Mouse (Mus musculus): ENCODE data around the gene Clcf1. TPM values are rescaled to one million over a fixed set of nuclear protein-coding genes. Genes with fewer than 3 reads are reported as not detected.

Gene Clcf1
- total RNA-seq, 2 experiments from 2014 or later, result 0.67 to 6.8 TPM

DNA sequence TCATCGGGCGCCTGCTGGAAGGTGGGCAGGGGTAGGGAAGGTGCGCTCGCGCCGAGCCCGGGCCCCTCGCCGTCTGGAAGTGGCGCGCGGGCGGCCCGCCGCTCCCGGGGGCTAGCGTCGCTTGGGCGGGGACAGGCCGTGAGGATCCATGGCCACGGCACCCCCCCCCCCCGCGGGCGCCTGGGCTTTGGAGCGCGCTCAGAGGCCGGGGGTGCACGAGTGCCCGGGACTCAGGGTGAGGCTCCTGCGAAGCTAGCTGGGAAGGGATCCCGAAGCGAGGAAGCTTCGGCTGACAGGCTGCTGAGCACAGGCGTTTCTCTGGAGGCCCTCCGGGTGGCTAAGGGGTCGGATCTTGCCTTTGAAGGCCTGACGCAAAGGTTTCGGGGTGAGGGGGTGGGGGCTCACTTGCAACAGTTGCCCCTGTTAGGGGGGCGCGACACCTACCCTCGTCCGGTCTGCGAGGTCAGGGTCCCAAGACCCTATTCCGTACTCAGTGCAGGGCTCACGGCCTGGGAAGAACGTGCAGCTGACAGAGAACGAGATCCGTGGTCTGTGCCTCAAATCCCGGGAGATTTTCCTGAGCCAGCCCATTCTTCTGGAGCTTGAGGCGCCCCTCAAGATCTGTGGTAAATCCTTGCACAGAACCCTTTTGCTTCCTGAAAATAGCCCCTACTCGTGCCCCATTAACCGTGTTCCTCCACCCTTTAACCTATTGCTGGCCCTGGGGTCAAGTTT, 21.6 kb upstream of the Clcf1 start:
- ATAC-seq (replicated peaks; ENCODE audit: poor library complexity, severe bottlenecking), result no peak

DNA sequence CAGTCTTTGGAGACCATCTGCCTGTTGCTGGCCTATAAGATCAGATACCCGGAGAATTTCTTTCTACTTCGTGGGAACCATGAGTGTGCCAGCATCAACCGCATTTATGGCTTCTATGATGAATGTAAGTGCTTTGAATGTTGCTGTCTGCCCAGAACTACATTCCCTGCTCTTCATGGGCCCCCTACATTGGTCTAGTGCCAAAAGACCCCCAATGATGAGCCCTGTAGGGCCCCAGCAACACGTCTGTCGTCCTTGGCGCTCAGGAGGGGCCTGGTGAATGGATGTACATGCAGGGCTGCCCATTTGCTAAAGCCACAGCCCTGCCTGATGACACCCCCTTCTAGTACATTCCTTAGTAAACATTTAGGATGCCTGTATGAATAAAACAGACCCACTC, 20.9 kb upstream of the Clcf1 start:
- no peak for ATAC-seq (replicated peaks; ENCODE audit: poor library complexity, severe bottlenecking)

DNA sequence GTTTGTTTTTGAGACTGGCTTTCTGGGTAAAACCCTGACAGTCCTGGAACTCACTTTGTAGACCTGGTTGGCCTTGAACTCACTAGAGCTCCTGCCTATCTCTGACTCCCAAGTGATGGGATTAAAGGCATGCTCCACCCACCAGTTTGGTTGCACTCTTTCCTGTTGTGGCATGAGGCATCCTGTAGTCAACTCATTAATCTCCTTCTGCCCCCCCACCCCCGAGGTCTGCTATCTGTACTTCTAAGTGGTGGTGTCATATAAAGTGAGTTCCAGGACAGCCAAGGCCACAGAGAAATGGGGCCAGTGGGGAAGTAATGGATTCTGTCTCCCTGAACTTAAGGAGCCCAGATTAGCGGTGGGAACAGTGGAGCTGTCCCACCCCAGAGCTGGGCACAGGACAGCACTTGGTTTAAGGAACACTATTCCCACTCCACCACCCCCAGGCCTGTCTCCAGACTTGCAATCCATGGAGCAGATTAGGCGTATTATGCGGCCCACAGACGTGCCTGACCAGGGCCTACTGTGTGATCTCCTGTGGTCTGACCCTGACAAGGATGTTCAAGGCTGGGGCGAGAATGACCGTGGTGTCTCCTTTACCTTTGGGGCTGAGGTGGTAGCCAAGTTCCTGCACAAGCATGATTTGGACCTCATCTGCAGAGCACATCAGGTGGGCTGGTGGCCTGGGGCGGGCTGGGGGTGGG, 19.9 kb upstream of the Clcf1 start:
- ATAC-seq (replicated peaks; ENCODE audit: poor library complexity, severe bottlenecking), result no peak

DNA sequence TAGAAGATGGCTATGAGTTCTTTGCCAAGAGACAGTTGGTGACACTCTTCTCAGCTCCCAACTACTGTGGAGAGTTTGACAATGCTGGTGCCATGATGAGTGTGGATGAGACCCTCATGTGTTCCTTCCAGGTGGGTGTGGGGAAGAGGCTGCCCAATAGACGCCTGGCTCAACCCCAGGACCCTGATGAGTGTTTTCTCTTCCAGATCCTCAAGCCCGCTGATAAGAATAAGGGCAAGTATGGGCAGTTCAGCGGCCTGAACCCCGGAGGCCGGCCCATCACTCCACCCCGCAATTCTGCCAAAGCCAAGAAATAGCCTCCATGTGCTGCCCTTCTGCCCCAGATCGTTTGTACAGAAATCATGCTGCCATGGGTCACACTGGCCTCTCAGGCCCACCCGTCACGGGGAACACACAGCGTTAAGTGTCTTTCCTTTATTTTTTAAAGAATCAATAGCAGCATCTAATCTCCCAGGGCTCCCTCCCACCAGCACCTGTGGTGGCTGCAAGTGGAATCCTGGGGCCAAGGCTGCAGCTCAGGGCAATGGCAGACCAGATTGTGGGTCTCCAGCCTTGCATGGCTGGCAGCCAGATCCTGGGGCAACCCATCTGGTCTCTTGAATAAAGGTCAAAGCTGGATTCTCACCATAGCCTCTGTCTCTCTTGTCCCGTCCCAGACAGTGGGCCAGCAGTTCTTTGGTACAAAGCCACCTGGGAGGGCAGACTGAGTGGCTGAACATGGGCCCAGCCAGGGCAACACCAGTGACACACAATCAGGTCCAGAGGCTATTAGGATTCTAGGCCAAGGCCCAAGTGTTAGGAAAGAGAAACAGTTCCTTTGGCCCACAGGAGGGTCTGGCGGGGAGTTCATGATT, 19.0 kb upstream of the Clcf1 start:
- no peak for ATAC-seq (replicated peaks; ENCODE audit: poor library complexity, severe bottlenecking)

DNA sequence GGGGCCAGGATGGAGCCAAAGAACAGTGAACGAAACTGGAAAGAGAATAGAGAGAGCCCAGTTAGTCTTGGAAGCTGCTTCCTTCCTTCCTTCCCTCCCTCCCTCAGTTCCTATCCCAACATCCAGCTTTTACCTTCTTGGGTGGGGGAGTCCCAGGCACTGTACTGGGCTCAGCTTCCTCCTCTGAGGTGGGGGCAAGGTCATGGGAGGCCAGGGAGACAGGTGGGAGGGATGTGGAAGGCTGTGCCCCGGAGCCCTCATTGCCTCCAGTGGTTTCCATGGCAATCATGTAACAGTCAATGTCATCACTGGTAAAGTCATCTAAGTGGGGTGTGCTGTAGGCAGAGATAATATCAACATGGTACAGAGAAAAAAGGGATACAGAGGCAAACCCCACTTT, 18.0 kb upstream of the Clcf1 start:
- ATAC-seq (replicated peaks; ENCODE audit: poor library complexity, severe bottlenecking), result no peak

DNA sequence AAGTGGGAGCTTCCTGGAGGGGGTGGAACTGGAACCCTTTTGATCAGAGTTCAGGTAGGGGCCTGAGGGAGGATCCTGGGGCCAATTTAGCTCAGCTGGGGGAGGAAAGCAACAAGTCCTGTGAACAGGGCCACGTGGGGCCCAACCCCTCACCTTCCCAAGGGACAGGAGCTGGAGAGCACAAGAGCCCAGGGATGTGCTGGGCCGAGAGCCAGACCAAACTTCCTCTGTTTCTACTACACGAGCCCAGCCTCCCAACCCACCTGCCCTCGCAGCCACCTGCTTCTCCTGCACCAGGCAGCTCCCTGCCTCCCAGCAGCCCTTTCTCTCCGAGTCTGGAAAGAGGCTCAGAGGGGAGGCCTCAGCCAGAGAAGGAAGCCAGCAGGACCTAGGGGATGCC, 17.5 kb upstream of the Clcf1 start:
- ATAC-seq (replicated peaks; ENCODE audit: poor library complexity, severe bottlenecking), result no peak

DNA sequence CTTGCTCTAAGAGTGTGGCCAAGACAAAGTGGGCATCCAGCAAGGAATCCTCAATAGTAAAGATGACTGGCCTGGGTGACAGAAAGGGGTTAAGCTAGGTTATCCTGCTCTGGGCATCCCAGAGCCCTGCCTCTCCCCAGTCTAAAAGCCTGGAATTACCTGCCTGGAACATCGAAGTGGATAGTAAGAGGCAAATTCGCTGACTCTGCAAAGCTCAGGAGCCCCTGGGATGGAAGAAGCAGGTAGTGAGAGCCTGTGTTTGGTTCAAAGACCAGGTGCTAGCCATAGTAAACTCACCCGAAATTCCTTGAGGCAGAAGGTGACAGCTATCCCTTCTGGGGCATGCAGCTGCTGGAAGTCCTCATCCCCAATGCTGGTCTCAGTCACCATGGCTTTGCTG, 16.9 kb upstream of the Clcf1 start:
- no peak for ATAC-seq (replicated peaks; ENCODE audit: poor library complexity, severe bottlenecking)

DNA sequence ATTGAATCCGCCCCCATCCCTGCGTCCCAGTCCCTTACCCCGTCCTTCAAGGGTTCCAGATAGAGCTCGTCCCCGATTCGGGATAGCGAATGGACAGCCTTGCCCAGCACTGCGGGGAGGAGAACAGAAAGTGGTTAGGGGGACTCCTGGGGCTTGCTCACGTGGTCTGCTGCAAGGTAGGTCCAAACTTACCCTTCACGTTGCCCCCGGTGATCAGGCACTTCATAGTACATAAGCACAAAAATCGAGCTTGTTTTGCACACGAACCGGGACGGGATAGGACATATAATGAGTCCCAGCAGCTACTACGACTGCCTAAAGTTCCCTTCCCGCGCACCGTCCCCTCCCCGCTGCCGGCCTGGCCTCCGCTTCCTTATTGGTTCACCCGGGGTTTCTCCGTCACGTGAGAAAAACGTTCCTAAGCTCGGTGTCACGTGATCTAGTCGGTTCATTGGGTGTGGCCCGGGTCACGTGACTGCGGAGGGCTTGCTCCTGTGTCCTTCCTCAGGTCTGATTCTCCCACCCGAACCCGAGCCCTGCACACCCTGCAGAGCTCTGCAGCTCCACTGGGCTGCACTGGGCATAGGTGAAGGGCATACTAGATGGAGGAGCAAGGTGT, 12.6 kb upstream of the Clcf1 start, which contains the start of gene Rad9a:
Rad9a (minus strand) TSS at position 372 of the 619 bp plus-strand sequence.
- peak; percentile 79 for ATAC-seq (replicated peaks; ENCODE audit: poor library complexity, severe bottlenecking)

DNA sequence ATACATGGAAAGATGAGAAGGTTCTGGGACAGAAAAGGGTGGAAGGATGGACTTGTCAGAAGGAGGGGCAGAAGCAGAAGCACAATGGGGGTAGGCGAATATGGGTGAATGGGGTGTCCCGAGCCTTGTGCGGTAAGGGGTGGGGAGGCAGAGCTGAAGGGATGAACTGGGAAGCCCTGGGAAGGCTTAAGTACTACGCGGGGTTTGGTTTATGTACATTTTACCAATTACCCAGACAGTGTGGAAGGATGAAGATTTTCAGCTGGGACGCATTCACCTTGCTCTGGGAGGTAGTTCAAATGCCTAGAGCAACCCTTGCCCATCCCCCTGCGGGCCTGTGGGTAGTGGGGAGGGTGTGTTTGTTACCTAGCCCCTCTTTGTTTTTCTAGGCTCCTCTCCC, 11.9 kb upstream of the Clcf1 start:
- no peak for ATAC-seq (replicated peaks; ENCODE audit: poor library complexity, severe bottlenecking)

DNA sequence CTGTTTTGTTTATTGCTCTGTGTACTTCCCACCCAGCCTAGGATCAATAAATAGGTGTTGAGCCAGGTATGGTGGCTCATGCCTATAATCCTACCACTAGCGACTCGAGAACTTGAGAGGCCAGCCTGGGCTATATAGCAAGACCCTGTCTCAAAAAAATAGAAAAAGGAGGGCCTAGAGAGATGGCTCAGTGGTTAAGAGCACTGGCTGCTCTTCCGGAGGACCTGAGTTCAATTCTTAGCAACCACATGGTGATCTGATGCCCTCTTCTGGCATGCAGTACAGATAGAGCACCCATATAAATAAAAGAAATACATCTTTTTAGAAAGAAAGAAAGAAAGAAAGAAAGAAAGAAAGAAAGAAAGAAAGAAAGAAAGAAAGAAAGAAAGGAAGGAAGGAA, 10.9 kb upstream of the Clcf1 start:
- ATAC-seq (replicated peaks; ENCODE audit: poor library complexity, severe bottlenecking), result no peak

DNA sequence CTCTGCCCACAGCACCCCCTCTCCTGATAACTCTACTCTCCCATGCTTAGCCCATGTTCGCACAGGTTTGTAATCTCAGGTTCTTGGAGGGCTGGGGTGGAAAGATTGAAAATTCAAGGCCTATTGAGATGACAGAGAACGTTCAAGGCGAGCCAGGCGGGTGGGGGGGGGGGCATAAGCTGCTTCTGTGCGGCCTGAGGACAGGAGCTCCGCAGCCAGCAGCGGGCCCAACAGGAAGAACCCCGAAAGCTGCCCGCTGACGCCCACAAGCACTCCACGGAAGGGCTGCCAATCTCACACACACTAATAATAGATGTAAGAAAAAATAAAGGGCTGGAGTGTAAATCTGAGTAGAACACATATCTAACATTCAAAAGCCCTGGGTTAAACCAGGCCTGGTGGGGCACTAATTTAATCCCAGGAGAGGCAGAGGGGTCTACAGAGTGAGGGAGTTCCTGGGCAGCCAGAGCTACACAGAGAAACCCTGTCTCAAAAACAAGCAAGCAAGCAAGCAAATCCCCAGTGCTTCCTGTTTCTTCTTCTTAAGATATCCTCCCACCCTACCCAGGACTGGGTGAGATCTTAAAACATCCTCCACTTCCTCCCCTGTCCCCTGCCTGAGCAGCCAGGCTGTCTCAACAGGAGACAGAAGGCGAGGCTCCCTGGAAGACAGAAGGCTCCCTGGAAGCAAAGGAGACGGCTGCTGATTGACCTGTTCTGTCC, 10.3 kb upstream of the Clcf1 start:
- ATAC-seq (replicated peaks; ENCODE audit: poor library complexity, severe bottlenecking), result peak; percentile 40

DNA sequence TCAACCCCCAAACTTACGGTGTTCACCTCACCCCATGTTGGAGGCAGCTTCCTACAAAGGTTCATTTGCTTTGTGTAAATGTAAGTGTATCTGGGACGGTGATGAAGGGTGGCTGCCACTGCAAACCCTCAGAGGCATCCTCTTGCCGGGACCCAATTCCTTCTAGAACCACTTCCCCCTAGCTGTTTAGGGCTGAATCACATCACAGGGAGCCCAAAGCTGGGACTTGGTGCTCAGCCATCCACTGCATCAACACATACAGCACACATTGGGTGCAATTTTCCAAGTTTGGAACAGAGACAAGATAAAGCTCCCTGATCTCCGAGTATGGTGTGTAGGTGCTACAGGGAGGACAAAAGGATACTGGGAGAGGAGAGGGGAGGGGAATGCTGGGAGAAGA, 9.1 kb upstream of the Clcf1 start:
- no peak for ATAC-seq (replicated peaks; ENCODE audit: poor library complexity, severe bottlenecking)

DNA sequence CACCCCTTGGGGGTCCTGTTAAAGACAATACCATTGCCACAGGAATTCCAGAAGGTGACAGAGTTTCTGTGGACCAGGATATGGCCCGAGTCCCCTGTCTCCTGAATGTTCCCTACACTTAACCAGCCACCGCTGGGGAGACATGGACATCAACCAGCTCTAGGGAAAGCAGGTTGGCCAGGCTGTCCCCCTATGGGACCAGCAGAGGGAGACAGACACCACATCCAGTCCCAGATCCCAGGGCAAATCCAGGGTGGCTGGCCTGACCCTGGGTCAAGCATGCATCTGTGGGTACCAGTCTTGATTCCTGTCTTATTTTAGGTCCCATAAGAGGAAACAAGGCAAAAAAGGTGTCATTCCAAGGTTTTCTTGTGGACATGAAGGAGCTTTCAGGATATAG, 7.1 kb upstream of the Clcf1 start:
- peak; percentile 73 for ATAC-seq (replicated peaks; ENCODE audit: poor library complexity, severe bottlenecking)

DNA sequence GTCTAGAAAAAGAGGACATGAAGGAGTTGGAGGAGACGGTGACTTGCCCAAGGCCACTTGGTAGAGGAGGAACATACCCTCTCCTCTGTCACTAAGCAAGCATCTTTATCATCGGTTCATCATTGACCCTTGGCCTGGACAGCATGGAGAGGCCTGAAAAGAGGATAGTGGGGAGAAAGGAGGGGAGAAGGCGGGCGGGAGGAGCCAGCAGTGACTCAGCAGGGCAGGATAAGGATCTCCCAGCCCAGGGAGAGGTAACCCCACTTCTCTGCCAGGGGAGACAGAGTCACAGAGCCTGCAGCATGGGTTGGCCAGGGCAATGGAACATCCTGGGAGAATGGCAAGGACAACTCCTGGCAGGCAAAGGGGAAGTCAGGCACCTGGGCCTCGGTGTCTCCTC, 5.5 kb upstream of the Clcf1 start:
- no peak for ATAC-seq (replicated peaks; ENCODE audit: poor library complexity, severe bottlenecking)

DNA sequence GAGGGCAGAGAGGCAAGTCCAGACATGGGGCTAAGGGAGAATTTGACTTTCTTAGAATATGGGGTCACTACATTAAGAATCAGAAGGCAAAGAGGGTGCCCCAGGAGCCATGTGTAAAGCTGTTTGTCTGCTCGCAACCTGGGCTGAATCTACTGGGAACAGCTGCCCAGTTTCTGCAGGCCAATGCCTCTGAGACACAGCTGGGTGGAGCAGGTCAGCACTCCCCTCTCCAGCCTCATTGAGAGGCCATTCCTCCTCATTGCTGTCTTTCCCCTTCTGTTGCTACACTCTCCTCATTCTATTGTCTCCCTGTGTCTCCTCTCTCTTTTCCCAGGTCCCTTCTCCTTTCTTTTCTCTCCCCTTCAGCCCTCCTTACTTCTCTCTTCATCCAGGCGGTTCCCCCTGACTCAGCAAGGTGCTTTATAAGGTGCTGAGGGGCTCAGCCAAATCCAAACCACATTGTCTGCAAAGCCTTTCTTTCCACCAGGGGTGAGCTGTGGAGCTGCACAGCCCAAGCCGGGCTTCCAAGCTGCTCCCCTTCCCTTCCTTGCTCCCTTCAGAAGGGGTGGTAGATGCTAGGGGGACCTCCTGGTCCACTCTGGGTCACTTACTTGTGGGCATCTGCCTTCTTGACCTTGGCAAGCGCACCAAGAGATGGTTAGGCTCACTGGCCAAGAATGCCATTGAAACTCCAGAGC, 2.0 kb upstream of the Clcf1 start:
- no peak for ATAC-seq (replicated peaks; ENCODE audit: poor library complexity, severe bottlenecking)

DNA sequence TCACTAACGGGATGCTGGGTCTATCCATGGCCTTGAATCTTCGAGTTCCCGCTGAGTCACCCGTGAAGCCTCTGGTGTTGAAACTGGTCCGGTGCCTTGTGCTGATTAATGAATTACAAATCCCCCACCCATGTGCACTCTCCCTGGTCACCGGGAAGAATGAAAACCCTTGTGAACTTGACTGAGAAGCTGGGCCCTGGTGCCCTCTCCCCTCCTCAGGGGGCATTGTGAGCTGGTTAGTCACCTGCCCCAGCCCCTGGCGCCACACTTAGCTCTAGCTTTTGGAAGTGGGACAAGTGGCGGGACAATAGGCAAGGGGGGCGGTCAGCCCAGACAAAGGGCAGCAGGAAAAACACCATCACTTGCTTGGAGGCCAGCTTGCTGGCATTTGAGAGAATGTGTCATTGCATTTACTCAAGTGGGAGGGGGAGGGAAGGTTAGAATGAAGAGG, 489 bp upstream of the Clcf1 start:
- ATAC-seq (replicated peaks; ENCODE audit: poor library complexity, severe bottlenecking), result peak; percentile 65

DNA sequence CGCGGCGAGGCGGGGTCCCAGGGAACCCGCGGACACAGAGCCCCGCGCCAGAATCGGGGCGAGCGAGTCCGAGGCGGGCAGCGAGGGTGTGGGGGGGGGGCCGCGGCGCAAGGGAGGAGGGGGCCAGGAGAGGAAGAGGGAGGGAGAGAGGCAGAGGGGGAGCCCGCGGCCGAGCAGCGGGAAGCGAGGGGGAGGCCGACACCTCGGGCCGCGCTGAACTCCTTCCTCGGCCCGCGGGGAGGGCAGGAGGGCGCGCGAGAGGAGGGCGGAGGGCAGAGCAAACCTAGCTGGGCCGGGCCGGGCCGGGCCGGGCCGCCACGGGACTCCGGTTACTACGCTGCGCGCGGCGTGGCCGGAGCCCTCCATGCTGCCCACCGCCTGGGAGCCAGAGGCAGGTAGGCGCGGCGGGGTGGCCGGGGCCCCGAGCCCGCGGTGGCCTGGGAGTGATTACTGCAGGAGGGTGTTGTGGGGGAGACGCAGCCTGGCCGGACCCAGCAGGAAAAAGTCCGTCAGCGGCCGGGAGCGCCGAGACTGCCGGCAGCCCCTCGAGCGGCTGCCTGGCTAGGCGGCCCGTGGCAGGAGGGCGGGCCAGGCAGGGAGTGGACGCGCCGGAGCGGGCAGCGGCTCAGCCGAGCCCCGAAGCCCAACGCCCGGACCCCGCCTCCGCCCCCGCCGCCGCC, 873 bp downstream of the Clcf1 start:
- 0 out of 2 replicates have a peak, but pooled peaks have one; percentile 9 for ATAC-seq (replicated peaks; ENCODE audit: poor library complexity, severe bottlenecking)

DNA sequence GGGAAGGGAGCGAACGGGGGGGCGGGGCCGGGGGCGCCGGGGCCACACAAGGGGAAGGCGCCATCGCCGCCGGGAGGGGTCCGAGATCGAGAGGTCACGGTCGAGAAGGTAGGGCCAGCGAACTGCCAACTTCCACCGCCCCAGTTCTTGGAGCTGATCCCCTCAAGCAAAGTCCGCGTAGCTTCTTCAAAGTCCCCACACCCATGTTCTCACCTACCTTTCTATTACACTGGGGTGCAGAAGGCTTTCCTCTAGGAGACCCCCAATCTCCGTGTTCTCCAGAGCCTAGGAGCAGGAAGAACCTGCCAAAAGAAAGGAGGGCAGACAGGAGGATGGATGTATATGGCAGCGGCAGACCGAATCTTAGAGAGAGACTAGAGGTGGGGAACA, 1.4 kb downstream of the Clcf1 start:
- no peak for ATAC-seq (replicated peaks; ENCODE audit: poor library complexity, severe bottlenecking)
